Mouse (Mus musculus) kidney, embryonic 15.5 days (tissue): ENCODE measurements around the gene Setx. TPM values are rescaled to one million over a fixed set of nuclear protein-coding genes. Genes with fewer than 3 reads are reported as not detected.
"Not testable (repeated sequence)": the region's sequence is repeated elsewhere in the genome, so short reads cannot be mapped to it uniquely, and the experiment has no call there.

ENCODE experiments used
- ATAC-seq: fragments of 200-750 bp; cut with Nextera tagmentation; replicated peaks from 2 replicates; pipeline ENCODE4 v1.8.0; 2017; ENCODE audit warnings: moderate TSS enrichment; ENCODE audit not compliant: low FRiP score
- H3K27ac ChIP-seq: fragments of 300-500 bp; sonication (generic); 2 replicates; pipeline ENCODE4 v1.5.1; 2015; ENCODE audit warnings: mild to moderate bottlenecking, inconsistent platforms
- H3K27me3 ChIP-seq: fragments of 300-500 bp; sonication (generic); 2 replicates; pipeline ENCODE4 v1.6.1; 2015; ENCODE audit warnings: inconsistent platforms
- H3K36me3 ChIP-seq: fragments of 300-500 bp; sonication (generic); 2 replicates; pipeline ENCODE4 v1.6.1; 2015; ENCODE audit warnings: inconsistent platforms
- H3K4me1 ChIP-seq: fragments of 300-500 bp; sonication (generic); 2 replicates; pipeline ENCODE4 v1.6.1; 2015; ENCODE audit warnings: inconsistent platforms
- H3K4me2 ChIP-seq: fragments of 300-500 bp; sonication (generic); 2 replicates; pipeline ENCODE4 v1.6.1; 2015; ENCODE audit warnings: moderate library complexity, mild to moderate bottlenecking, inconsistent platforms
- H3K4me3 ChIP-seq: fragments of 300-500 bp; sonication (generic); replicated peaks from 2 replicates; pipeline ENCODE4 v1.5.1; 2015; ENCODE audit warnings: mild to moderate bottlenecking, inconsistent platforms
- H3K9ac ChIP-seq: fragments of 300-500 bp; sonication (generic); 2 replicates; pipeline ENCODE4 v1.6.1; 2015; ENCODE audit warnings: mild to moderate bottlenecking, inconsistent platforms
- H3K9me3 ChIP-seq: fragments of 300-500 bp; sonication (generic); replicated peaks from 2 replicates; pipeline ENCODE4 v1.6.1; 2016; ENCODE audit warnings: inconsistent platforms
- WGBS: fragments of 180-500 bp; shearing (Covaris S2); methylation state at CpG from one replicate; pipeline ENCODE4 v1.1.7; 2015; ENCODE audit warnings: mixed read lengths; 5-methylcytosine and 5-hydroxymethylcytosine counted together
- polyA plus RNA-seq: library from polyadenylated mRNA; unstranded; fragments of >200 nt; fragmentation: Nextera tagmentation; extraction: Ambion mirVana; gene quantifications from 2 replicates; pipeline ENCODE4 v1.2.1, GENCODE M21; 2015

The Setx gene
- polyA plus RNA-seq, 1 experiment from 2014 or later, result 8.2 TPM

DNA sequence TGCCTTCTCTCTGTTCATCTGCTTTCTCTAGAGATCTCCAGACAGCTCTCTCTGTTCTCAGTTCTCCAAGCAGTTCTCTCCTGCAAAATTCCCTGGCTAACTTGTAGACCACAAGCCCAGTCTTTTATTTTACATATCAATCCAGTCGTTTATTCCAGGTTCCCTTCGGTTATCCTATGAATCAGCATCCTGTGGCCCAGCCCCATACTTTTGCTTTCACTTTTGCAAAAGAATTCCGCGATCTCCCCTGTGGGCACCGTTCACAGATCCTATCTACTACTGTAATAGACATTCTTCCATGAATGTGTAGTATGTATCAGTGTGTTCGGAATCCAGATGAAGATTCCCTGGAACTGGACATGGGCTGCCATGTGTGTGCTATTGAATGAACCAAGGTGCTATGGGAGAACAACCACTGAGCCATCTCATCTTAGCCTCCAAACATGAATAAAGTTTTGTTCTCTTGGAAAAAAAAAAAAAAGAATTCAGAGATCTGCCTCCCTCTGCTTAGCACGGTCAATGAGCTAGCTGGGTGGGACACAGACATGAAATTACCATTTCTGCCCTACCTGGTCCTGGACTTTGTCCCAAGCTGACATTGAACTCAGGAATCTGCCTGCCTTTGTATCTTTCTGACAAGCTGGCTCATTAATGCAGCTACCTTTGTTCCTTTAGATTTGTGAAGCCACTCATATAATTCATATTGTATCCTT lies 23.0 kb upstream of the Setx start:
- Histone ChIP-seq H3K27me3 (no peaks in the 10 kb centered on the region), H3K9me3 (no peaks in the 10 kb centered on the region), H3K9ac (no peak overlapping the region), H3K36me3 (no peaks in the 10 kb centered on the region), H3K4me2 (peak overlapping the region; percentile 25), H3K27ac (no peak overlapping the region), H3K4me1 (no peaks in the 10 kb centered on the region), H3K4me3 (no peak overlapping the region)
- ATAC-seq, result no peak
- 71% methylated on average over 7 of the region's 7 CpGs for WGBS

DNA sequence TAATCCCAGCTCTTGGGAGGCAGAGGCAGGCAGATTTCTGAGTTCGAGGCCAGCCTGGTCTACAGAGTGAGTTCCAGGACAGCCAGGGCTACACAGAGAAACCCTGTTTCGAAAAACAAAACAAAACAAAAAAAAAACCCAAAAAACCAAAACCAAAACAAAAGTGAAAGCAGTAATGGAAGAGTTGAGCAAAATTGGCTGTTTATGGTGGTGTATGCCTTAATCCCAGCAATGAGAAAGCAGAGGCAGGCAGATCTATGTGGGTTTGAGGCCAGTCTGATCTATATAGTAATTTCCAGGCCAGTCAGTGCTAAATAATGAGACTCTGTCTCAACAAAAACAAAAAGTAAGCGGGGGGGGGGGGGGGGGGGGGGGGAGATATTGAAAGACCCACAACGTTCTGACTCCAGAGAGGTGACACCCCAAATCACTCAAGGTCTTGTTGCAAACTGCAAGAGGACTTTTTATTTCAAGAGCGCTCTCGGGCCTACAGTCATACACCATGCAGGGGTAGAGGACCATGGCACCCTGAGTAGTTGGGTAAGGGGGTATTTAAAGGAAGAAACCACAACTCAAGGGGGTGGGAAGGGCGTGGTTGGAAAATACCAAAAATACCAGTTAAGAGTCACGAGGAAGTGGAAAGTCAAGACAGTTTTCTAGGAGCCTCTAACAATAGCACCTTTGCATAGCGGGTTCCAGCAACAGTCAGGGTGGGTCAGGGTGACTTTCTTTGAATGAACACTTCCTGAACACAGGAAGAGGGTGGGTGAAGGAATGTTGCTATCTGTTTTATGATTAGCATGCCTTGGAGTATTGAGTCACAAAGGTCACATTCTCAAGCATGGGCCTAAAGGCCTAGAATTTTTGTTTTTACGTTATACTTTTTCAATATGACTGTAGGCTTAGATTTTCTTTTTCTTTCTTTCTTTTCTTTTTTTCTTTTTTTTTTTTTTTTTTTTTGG lies 21.3 kb upstream of the Setx start:
- H3K9me3 ChIP-seq, H3K9ac ChIP-seq, H3K36me3 ChIP-seq, H3K4me3 ChIP-seq, H3K4me2 ChIP-seq, ATAC-seq, H3K4me1 ChIP-seq, H3K27ac ChIP-seq, H3K27me3 ChIP-seq: not testable (repeated sequence)
- WGBS, result 83% methylated on average over 9 of the region's 10 CpGs

DNA sequence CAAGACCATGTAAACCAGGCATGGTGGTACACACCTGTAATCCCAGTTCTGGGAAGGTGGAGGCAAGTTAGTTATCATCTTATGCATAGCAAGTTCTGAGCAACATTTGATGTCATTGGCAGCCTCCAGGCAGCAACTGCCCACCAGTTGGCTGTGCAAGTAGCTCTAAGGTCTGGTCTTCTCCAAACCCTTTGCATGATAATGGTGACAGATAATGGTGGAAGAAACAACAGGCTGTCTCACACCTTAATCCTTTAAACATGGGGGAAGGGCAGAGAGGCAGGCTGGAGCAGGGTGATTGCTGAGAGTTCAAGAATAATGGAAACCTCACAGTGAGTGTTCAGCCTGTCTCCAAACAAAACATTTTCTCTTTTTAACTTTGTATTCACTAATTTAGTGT lies 3.0 kb upstream of the Setx start:
- H3K4me3 ChIP-seq, result no peak overlapping the region

DNA sequence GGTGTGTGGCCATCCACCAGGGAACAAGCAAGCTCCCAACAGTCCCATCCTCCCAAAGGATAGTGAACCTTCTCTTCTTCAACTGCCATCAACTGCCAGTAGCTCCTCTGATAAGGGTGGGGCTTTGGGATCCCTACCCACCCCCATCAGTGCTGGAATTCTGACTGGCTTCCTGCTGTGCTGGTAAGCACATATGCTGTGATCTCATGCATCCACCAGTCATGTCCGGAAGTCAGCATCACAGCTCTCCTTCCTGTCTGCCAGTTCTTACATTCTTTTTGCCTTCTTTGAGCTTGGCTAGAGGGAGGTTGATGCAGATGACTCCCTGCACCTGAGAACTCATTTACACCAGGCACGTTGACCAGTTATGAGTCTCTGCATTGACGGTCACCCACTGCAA lies 1.5 kb upstream of the Setx start:
- H3K9me3 ChIP-seq, result no peaks in the 10 kb centered on the region
- ATAC-seq, result no peak
- no peak overlapping the region for H3K27ac ChIP-seq
- H3K4me2 ChIP-seq, result no peak overlapping the region
- no peak overlapping the region for H3K4me3 ChIP-seq
- H3K27me3 ChIP-seq, result no peaks in the 10 kb centered on the region
- 77% methylated on average over 3 of the region's 3 CpGs for WGBS
- no peak overlapping the region for H3K9ac ChIP-seq
- peaks cover 12% of the 10 kb centered on the region for H3K4me1 ChIP-seq
- H3K36me3 ChIP-seq, result peaks cover 5% of the 10 kb centered on the region; the same call in 1 of the 2 replicates

More for the DNA sequence above, 3.0 kb upstream of the Setx start:
- Histone ChIP-seq H3K36me3 (no peaks in the 10 kb centered on the region), H3K9me3 (no peaks in the 10 kb centered on the region), H3K4me1 (peaks cover 3% of the 10 kb centered on the region), H3K27me3 (no peaks in the 10 kb centered on the region), H3K9ac (no peak overlapping the region), H3K27ac (no peak overlapping the region), H3K4me2 (no peak overlapping the region)
- no peak for ATAC-seq

DNA sequence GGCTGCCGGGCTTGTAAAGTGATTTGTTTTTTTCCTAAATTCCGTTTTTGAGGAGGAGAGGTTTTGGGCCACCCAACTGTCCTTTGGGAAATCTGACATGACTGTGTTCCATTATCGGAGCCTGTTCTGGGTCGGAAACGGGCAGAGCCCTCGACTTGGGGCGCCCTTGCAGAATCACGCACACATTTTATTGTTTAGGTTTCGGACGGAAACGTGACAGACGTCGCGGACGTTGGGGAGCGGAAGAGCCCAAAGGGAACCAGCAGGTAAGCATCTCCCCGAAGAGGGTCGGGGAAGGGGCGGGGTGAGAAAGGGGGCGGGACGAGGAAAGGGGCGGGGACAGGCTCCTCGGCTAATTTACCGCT lies 572 bp downstream of the Setx start:
- H3K4me1 ChIP-seq, result peaks cover 12% of the 10 kb centered on the region
- H3K9ac ChIP-seq, result peak overlapping the region; percentile 50
- H3K27ac ChIP-seq, result peak overlapping the region; percentile 68
- H3K4me3 ChIP-seq, result peak overlapping the region; percentile 89
- no peaks in the 10 kb centered on the region for H3K27me3 ChIP-seq
- ATAC-seq, result no peak
- H3K36me3 ChIP-seq, result peaks cover 21% of the 10 kb centered on the region
- WGBS, result 1% methylated on average over 24 of the region's 24 CpGs
- no peaks in the 10 kb centered on the region for H3K9me3 ChIP-seq
- peak overlapping the region; percentile 79 for H3K4me2 ChIP-seq

DNA sequence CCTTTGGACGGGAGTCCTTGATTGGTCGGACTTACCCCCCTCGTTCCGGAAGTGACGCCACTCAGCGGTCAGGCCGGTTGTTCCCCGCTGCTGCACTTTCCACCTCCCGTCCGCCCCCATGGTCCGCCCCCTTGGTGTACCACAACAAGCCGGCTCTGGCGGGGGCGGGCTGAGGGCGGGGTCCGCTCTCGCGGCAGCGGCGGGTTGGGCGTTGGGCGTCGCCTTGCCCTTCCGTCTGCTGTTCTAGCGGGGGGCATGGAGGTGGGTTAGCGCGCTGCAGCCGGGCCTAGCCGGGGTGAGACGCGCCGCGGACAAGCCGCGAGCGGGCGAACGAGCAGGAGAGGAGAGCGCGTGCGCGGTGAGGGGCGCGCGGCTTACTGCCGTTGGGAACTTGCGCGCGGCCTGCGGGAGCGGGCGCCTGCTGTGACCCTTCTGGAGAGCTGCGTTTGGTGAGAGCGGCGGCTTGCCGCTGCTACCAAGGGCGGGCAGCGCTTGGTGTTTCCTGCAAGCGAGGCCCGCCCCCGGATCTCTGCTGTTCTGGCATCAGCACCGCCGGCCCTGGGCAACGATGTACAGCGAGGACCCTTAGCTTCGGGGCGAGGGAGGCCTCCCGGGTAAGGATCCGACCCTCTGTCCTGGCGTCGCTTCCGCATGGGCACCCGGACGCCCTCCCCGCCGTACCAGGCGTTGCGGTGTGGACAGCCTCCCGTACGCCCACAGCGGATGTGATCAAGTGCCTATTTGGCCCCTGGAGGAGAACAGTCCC lies 1.1 kb downstream of the Setx start:
- H3K27me3 ChIP-seq, result no peaks in the 10 kb centered on the region
- peak overlapping the region; percentile 79 for H3K4me2 ChIP-seq
- H3K9me3 ChIP-seq, result no peaks in the 10 kb centered on the region
- WGBS, result 0% methylated on average over 81 of the region's 81 CpGs
- H3K4me3 ChIP-seq, result peak overlapping the region; percentile 89
- peak overlapping the region; percentile 83 for H3K9ac ChIP-seq
- H3K27ac ChIP-seq, result peak overlapping the region; percentile 97
- peak; percentile 99 for ATAC-seq
- peaks cover 12% of the 10 kb centered on the region for H3K4me1 ChIP-seq
- H3K36me3 ChIP-seq, result peaks cover 26% of the 10 kb centered on the region

DNA sequence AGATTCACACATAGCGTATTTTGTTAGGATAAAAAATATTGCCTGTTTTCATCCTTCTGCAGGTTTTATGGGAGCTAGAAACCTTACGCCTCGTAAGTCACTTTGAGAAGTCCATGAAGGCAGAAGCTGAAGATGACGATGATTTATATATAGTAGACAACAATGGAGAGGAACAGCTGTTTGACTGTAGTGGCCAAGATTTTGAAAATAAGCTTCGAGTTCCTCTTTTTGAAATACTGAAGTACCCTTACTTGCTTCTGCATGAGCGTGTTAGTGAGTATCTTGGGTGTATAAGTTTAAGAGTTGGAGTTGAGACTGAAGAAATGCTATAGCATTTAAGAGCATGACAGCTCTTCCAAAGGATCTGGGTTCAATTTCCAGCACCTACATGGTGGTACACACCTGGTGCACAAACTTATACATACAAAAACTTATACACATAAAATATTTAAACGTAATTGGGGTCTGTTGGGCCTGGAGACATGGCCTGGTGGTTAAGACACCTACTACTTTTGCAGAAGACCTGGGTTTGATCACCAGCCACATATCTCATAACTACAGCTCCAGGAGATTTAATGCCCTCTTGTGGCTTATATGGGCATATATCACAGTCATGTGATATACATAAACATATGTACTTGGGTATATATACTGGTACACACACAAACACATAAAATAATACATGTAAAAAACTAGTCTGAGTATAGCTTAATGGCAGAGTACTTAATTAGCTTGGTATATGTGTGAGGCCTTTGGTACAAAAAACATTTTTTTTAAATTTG lies 6.3 kb downstream of the Setx start:
- Histone ChIP-seq H3K4me2 (no peak overlapping the region), H3K27ac (no peak overlapping the region), H3K27me3 (no peaks in the 10 kb centered on the region), H3K9me3 (no peaks in the 10 kb centered on the region), H3K4me1 (peaks cover 9% of the 10 kb centered on the region), H3K9ac (no peak overlapping the region), H3K4me3 (no peak overlapping the region), H3K36me3 (peaks cover 71% of the 10 kb centered on the region)
- 92% methylated on average over 7 of the region's 7 CpGs for WGBS
- ATAC-seq, result no peak

DNA sequence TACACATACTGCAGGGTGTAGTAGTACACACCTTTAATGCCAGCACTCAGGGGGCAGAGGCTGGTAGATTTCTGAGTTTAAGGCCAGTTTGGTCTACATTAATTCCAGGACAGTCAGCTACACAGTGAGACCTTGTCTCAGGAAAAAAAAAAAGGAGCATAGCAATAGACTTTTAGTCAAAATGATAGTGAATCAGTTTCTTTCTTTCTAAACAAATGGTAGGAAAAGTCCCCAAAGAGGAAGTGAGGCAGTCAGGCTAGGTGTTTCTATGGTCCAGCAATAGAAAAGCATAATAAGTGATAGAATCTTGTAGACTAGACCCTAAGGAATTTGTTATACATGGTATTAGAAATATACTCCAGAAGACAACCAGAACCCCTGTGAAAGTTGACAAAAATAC lies 11.2 kb downstream of the Setx start:
- Histone ChIP-seq H3K27me3 (no peaks in the 10 kb centered on the region), H3K4me3 (no peak overlapping the region), H3K27ac (no peak overlapping the region), H3K4me1 (no peaks in the 10 kb centered on the region), H3K36me3 (peaks cover 77% of the 10 kb centered on the region), H3K4me2 (no peak overlapping the region), H3K9me3 (no peaks in the 10 kb centered on the region), H3K9ac (no peak overlapping the region)
- no peak for ATAC-seq

DNA sequence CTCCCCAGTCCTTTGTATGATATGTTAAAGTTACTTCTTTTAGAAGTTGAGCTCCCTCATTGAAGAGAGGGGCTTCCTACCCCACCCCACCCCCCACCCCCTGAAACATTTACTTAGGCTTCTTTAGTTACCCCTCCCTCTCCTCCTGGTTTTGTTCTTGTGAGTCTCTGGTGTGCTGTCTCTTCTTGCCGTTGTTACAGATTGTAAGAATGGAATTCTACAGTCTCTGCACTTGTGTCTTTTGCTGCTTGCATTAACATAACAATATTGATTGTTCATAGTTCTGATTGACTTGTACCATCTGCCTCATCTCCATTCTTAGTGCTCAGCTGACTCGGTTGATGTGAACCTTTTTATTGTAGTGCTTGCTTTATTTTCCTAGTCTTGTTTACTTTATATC lies 28.0 kb downstream of the Setx start:
- Histone ChIP-seq H3K9ac (no peak overlapping the region), H3K27ac (no peak overlapping the region), H3K27me3 (no peaks in the 10 kb centered on the region), H3K4me2 (no peak overlapping the region), H3K4me3 (no peak overlapping the region), H3K4me1 (no peaks in the 10 kb centered on the region), H3K36me3 (peaks cover 96% of the 10 kb centered on the region), H3K9me3 (no peaks in the 10 kb centered on the region)
- no peak for ATAC-seq
- WGBS, result 78% methylated on average over 2 of the region's 2 CpGs

DNA sequence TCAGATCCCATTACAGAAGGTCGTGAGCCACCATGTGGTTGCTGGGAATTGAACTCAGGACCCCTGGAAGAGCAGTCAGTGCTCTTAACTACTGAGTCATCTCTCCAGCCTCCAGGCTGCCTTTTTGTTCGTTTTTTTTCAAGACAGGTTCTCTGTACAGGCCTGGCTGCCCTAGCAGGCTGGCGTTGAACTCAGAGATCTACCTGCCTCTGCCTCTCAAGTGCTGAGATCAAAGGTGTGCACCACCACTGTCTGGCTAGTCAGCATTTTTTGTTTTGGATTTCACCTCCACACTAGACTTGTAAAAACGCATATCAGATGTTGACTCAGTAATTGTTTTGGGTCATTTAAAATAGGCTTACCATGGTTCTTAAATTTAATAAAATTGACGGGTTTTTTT lies 44.1 kb downstream of the Setx start:
- peaks cover 91% of the 10 kb centered on the region for H3K36me3 ChIP-seq
- no peak for ATAC-seq

DNA sequence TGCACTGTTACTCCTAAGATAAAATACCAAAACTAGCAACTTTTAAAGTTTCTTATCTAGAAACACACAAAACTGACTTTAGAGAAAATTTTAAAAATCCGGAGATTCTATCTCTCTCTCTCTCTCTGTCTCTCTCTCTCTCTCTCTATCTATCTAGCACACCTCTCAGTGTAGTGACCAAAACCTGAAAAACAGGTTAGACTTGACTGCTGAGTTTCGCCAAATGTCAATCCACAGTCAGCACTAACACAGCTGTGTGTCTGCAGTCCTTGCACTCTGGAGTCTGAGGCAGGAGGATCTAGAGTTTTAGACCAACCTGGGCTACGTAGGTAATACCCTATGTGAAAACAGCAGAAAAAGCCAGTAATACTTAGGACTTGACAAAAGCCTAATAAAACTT lies 50.9 kb downstream of the Setx start:
- Histone ChIP-seq H3K4me1 (no peaks in the 10 kb centered on the region), H3K4me3 (no peak overlapping the region), H3K27ac (no peak overlapping the region), H3K4me2 (no peak overlapping the region), H3K9ac (no peak overlapping the region), H3K36me3 (peaks cover 94% of the 10 kb centered on the region), H3K27me3 (no peaks in the 10 kb centered on the region), H3K9me3 (no peaks in the 10 kb centered on the region)
- WGBS, result 86% methylated on average over 3 of the region's 3 CpGs
- ATAC-seq, result no peak

More for the DNA sequence above, 44.1 kb downstream of the Setx start:
- Histone ChIP-seq H3K27ac (no peak overlapping the region), H3K4me3 (no peak overlapping the region), H3K9me3 (no peaks in the 10 kb centered on the region), H3K9ac (no peak overlapping the region), H3K4me1 (no peaks in the 10 kb centered on the region), H3K27me3 (no peaks in the 10 kb centered on the region), H3K4me2 (no peak overlapping the region)
- WGBS, result 95% methylated on average over 5 of the region's 5 CpGs
